Mouse (Mus musculus) left cerebral cortex, adult 9 months (tissue): ENCODE data around the gene Slc25a13.

Experiments
- DNase-seq, 2 experiments: peaks; one replicate each; pipeline ENCODE4 v3.0.0; 2022; ENCODE audit warnings: low spot score in 2 of 2

Gene Slc25a13

GRCm38 (mm10) chr6:6168566-6169134 lies 48.3 kb downstream of the Slc25a13 start:
- no peak for DNase-seq

GRCm38 (mm10) chr6:6167339-6168126 lies 49.4 kb downstream of the Slc25a13 start:
- DNase-seq: no peak

GRCm38 (mm10) chr6:6162993-6163623 lies 53.9 kb downstream of the Slc25a13 start:
- DNase-seq: no peak

- no peak for DNase-seq
Measured at GRCm38 (mm10) chr6:6162146-6162545, 54.8 kb downstream of the Slc25a13 start.

GRCm38 (mm10) chr6:6160645-6161426 lies 56.1 kb downstream of the Slc25a13 start:
- DNase-seq: no peak

GRCm38 (mm10) chr6:6159221-6159859 lies 57.6 kb downstream of the Slc25a13 start:
- no peak for DNase-seq

GRCm38 (mm10) chr6:6153426-6153825 lies 63.5 kb downstream of the Slc25a13 start:
- no peak for DNase-seq

GRCm38 (mm10) chr6:6150811-6151210 lies 66.2 kb downstream of the Slc25a13 start:
- DNase-seq: no peak

- DNase-seq: no peak
Measured at GRCm38 (mm10) chr6:6149751-6150150, 67.2 kb downstream of the Slc25a13 start.

GRCm38 (mm10) chr6:6149329-6149728 lies 67.6 kb downstream of the Slc25a13 start:
- DNase-seq: no peak

- DNase-seq: no peak
Measured at GRCm38 (mm10) chr6:6145412-6145811, 71.6 kb downstream of the Slc25a13 start.

GRCm38 (mm10) chr6:6143525-6143924 lies 73.4 kb downstream of the Slc25a13 start:
- no peak for DNase-seq

GRCm38 (mm10) chr6:6140370-6140769 lies 76.6 kb downstream of the Slc25a13 start:
- no peak for DNase-seq

GRCm38 (mm10) chr6:6139061-6139460 lies 77.9 kb downstream of the Slc25a13 start:
- no peak for DNase-seq

GRCm38 (mm10) chr6:6136812-6137211 lies 80.2 kb downstream of the Slc25a13 start:
- no peak for DNase-seq

GRCm38 (mm10) chr6:6134935-6135334 lies 82.0 kb downstream of the Slc25a13 start:
- no peak for DNase-seq

GRCm38 (mm10) chr6:6133556-6134050 lies 83.4 kb downstream of the Slc25a13 start:
- no peak for DNase-seq

- no peak for DNase-seq
Measured at GRCm38 (mm10) chr6:6132047-6132446, 84.9 kb downstream of the Slc25a13 start.

- DNase-seq: no peak
Measured at GRCm38 (mm10) chr6:6125620-6126019, 91.4 kb downstream of the Slc25a13 start.

- DNase-seq: no peak
Measured at GRCm38 (mm10) chr6:6121904-6122303, 95.1 kb downstream of the Slc25a13 start.

- DNase-seq: no peak
Measured at GRCm38 (mm10) chr6:6120841-6121240, 96.1 kb downstream of the Slc25a13 start.
